Mouse (Mus musculus) intestine, embryonic 15.5 days (tissue): Measurements from ENCODE around the gene H2afx. TPM values are rescaled to one million over a fixed set of nuclear protein-coding genes. Genes with fewer than 3 reads are reported as not detected.
A peak's percentile ranks its signal among the peaks of the same experiment; 100 is the strongest.

ENCODE experiments used
- ATAC-seq: fragments of 200-750 bp; cut with Nextera tagmentation; 2 replicates; pipeline ENCODE4 v1.8.0; 2017; ENCODE audit warnings: moderate TSS enrichment, moderate library complexity
- H3K27ac ChIP-seq: fragments of 300-500 bp; sonication (generic); 2 replicates; pipeline ENCODE4 v1.5.1; 2015; ENCODE audit warnings: mild to moderate bottlenecking, inconsistent platforms
- H3K27me3 ChIP-seq: fragments of 300-500 bp; sonication (generic); replicated peaks from 2 replicates; pipeline ENCODE4 v1.6.1; 2015; ENCODE audit warnings: inconsistent platforms
- H3K36me3 ChIP-seq: fragments of 300-500 bp; sonication (generic); 2 replicates; pipeline ENCODE4 v1.6.1; 2015; ENCODE audit warnings: inconsistent platforms
- H3K4me1 ChIP-seq: fragments of 300-500 bp; sonication (generic); replicated peaks from 2 replicates; pipeline ENCODE4 v1.6.1; 2015; ENCODE audit warnings: inconsistent platforms
- H3K4me2 ChIP-seq: fragments of 300-500 bp; sonication (generic); replicated peaks from 2 replicates; pipeline ENCODE4 v1.6.1; 2015; ENCODE audit warnings: mild to moderate bottlenecking, inconsistent platforms
- H3K4me3 ChIP-seq: fragments of 300-500 bp; sonication (generic); replicated peaks from 2 replicates; pipeline ENCODE4 v1.5.1; 2015; ENCODE audit warnings: inconsistent platforms
- H3K9ac ChIP-seq: fragments of 300-500 bp; sonication (generic); 2 replicates; pipeline ENCODE4 v1.6.1; 2015; ENCODE audit warnings: inconsistent platforms
- H3K9me3 ChIP-seq: fragments of 300-500 bp; sonication (generic); 2 replicates; pipeline ENCODE4 v1.6.1; 2016; ENCODE audit warnings: inconsistent platforms
- WGBS: fragments of 180-500 bp; shearing (Covaris S2); methylation state at CpG from one replicate; pipeline ENCODE4 v1.1.7; 2015; 5-methylcytosine and 5-hydroxymethylcytosine counted together
- polyA plus RNA-seq: library from polyadenylated mRNA; unstranded; fragments of >200 nt; fragmentation: Nextera tagmentation; extraction: Ambion mirVana; gene quantifications from 2 replicates; pipeline ENCODE4 v1.2.1, GENCODE M21; 2015

The H2afx gene
- polyA plus RNA-seq, 1 experiment from 2014 or later: 298 TPM

GRCm38 (mm10) chr9:44309756-44310155 lies 24.7 kb upstream of the H2afx start:
- Histone ChIP-seq H3K36me3 (peaks cover 12% of the 10 kb centered on the region), H3K4me3 (no peak overlapping the region), H3K27ac (no peak overlapping the region), H3K27me3 (no peaks in the 10 kb centered on the region), H3K4me2 (no peak overlapping the region), H3K9ac (no peak overlapping the region), H3K9me3 (no peaks in the 10 kb centered on the region), H3K4me1 (peaks cover 11% of the 10 kb centered on the region)
- 56% methylated on average over 3 of the region's 3 CpGs for WGBS
- no peak for ATAC-seq

GRCm38 (mm10) chr9:44310750-44311135 lies 23.8 kb upstream of the H2afx start:
- peaks cover 11% of the 10 kb centered on the region for H3K4me1 ChIP-seq
- H3K36me3 ChIP-seq: peaks cover 19% of the 10 kb centered on the region
- peak overlapping the region; percentile 50 for H3K4me2 ChIP-seq
- no peaks in the 10 kb centered on the region for H3K27me3 ChIP-seq
- ATAC-seq: no peak; the same call in 1 of the 2 replicates
- 41% methylated on average over 10 of the region's 10 CpGs for WGBS
- H3K27ac ChIP-seq: 0 out of 2 replicates have a peak overlapping the region, but pooled peaks have one; percentile 5
- H3K9me3 ChIP-seq: no peaks in the 10 kb centered on the region
- H3K4me3 ChIP-seq: 0 out of 2 replicates have a peak overlapping the region, but pooled peaks have one; percentile 4
- 0 out of 2 replicates have a peak overlapping the region, but pooled peaks have one; percentile 14 for H3K9ac ChIP-seq

GRCm38 (mm10) chr9:44311136-44312134 lies 23.1 kb upstream of the H2afx start:
- H3K27ac ChIP-seq: 0 out of 2 replicates have a peak overlapping the region, but pooled peaks have one; percentile 5
- 13% methylated on average over 27 of the region's 27 CpGs for WGBS
- H3K9me3 ChIP-seq: no peaks in the 10 kb centered on the region
- 0 out of 2 replicates have a peak overlapping the region, but pooled peaks have one; percentile 4 for H3K4me3 ChIP-seq
- H3K4me1 ChIP-seq: peaks cover 11% of the 10 kb centered on the region
- H3K36me3 ChIP-seq: peaks cover 22% of the 10 kb centered on the region
- no peaks in the 10 kb centered on the region for H3K27me3 ChIP-seq
- H3K4me2 ChIP-seq: peak overlapping the region; percentile 50
- peak overlapping the region; percentile 14; the same call in 1 of the 2 replicates for H3K9ac ChIP-seq
- peak; percentile 79 for ATAC-seq

- Histone ChIP-seq H3K4me2 (no peak overlapping the region), H3K9me3 (no peaks in the 10 kb centered on the region), H3K4me3 (no peak overlapping the region), H3K4me1 (peaks cover 23% of the 10 kb centered on the region), H3K27ac (no peak overlapping the region), H3K9ac (no peak overlapping the region), H3K27me3 (no peaks in the 10 kb centered on the region), H3K36me3 (peaks cover 24% of the 10 kb centered on the region)
- WGBS: 79% methylated on average over 19 of the region's 19 CpGs
- ATAC-seq: no peak
Observed at GRCm38 (mm10) chr9:44313476-44314256, 20.8 kb upstream of the H2afx start.

- Histone ChIP-seq H3K36me3 (peaks cover 24% of the 10 kb centered on the region), H3K4me2 (no peak overlapping the region), H3K27ac (no peak overlapping the region), H3K9me3 (no peaks in the 10 kb centered on the region), H3K4me3 (no peak overlapping the region), H3K27me3 (no peaks in the 10 kb centered on the region), H3K4me1 (peaks cover 28% of the 10 kb centered on the region), H3K9ac (no peak overlapping the region)
- no peak for ATAC-seq
- WGBS: 71% methylated on average over 4 of the region's 4 CpGs
Observed at GRCm38 (mm10) chr9:44314257-44314547, 20.3 kb upstream of the H2afx start.

GRCm38 (mm10) chr9:44314910-44315309 lies 19.6 kb upstream of the H2afx start:
- H3K4me3 ChIP-seq: no peak overlapping the region
- no peak overlapping the region for H3K9ac ChIP-seq
- 91% methylated on average over 18 of the region's 18 CpGs for WGBS

GRCm38 (mm10) chr9:44317452-44317851 lies 17.0 kb upstream of the H2afx start:
- H3K4me2 ChIP-seq: peak overlapping the region; percentile 86; the same call in 1 of the 2 replicates
- no peak overlapping the region for H3K9ac ChIP-seq
- WGBS: 71% methylated on average over 4 of the region's 4 CpGs

More at GRCm38 (mm10) chr9:44314910-44315309, 19.6 kb upstream of the H2afx start:
- Histone ChIP-seq H3K4me1 (peaks cover 30% of the 10 kb centered on the region), H3K27ac (no peak overlapping the region), H3K27me3 (no peaks in the 10 kb centered on the region), H3K36me3 (peaks cover 24% of the 10 kb centered on the region), H3K9me3 (no peaks in the 10 kb centered on the region), H3K4me2 (no peak overlapping the region)
- ATAC-seq: no peak

GRCm38 (mm10) chr9:44318076-44318825 lies 16.2 kb upstream of the H2afx start:
- H3K4me1 ChIP-seq: peaks cover 25% of the 10 kb centered on the region
- WGBS: 55% methylated on average over 5 of the region's 5 CpGs
- H3K36me3 ChIP-seq: peaks cover 21% of the 10 kb centered on the region
- H3K4me3 ChIP-seq: peak overlapping the region; percentile 97
- peak overlapping the region; percentile 83; the same call in 1 of the 2 replicates for H3K9ac ChIP-seq
- H3K27me3 ChIP-seq: no peaks in the 10 kb centered on the region
- peak overlapping the region; percentile 55; the same call in 1 of the 2 replicates for H3K27ac ChIP-seq
- H3K4me2 ChIP-seq: peak overlapping the region; percentile 86
- no peaks in the 10 kb centered on the region for H3K9me3 ChIP-seq
- peak; percentile 21; the same call in 1 of the 2 replicates for ATAC-seq

More at GRCm38 (mm10) chr9:44317452-44317851, 17.0 kb upstream of the H2afx start:
- Histone ChIP-seq H3K27me3 (no peaks in the 10 kb centered on the region), H3K9me3 (no peaks in the 10 kb centered on the region), H3K27ac (no peak overlapping the region), H3K4me3 (no peak overlapping the region), H3K36me3 (peaks cover 24% of the 10 kb centered on the region), H3K4me1 (peaks cover 25% of the 10 kb centered on the region)
- ATAC-seq: no peak

- H3K4me2 ChIP-seq: peak overlapping the region; percentile 86
Observed at GRCm38 (mm10) chr9:44318826-44319095, 15.7 kb upstream of the H2afx start.

GRCm38 (mm10) chr9:44319105-44319886 lies 15.2 kb upstream of the H2afx start:
- Histone ChIP-seq H3K4me3 (peak overlapping the region; percentile 97), H3K9ac (peak overlapping the region; percentile 83), H3K36me3 (peaks cover 12% of the 10 kb centered on the region), H3K4me1 (peaks cover 25% of the 10 kb centered on the region), H3K9me3 (no peaks in the 10 kb centered on the region), H3K4me2 (peak overlapping the region; percentile 86), H3K27me3 (no peaks in the 10 kb centered on the region), H3K27ac (peak overlapping the region; percentile 55)
- peak; percentile 1; the same call in 1 of the 2 replicates for ATAC-seq
- 3% methylated on average over 37 of the region's 37 CpGs for WGBS

More at GRCm38 (mm10) chr9:44318826-44319095, 15.7 kb upstream of the H2afx start:
- no peaks in the 10 kb centered on the region for H3K27me3 ChIP-seq
- H3K36me3 ChIP-seq: peaks cover 16% of the 10 kb centered on the region
- no peaks in the 10 kb centered on the region for H3K9me3 ChIP-seq
- H3K9ac ChIP-seq: peak overlapping the region; percentile 83
- WGBS: 26% methylated on average over 3 of the region's 3 CpGs
- peak overlapping the region; percentile 55 for H3K27ac ChIP-seq
- peaks cover 25% of the 10 kb centered on the region for H3K4me1 ChIP-seq
- peak overlapping the region; percentile 97 for H3K4me3 ChIP-seq
- no peak for ATAC-seq
